Mouse (Mus musculus): ENCODE data around the gene Gm12248.
A peak's percentile ranks its signal among the peaks of the same experiment; 100 is the strongest.

Gene Gm12248

GRCm38 (mm10) chr11:58028981-58029380, 64.0 kb downstream of the Gm12248 start:
- no peak for DNase-seq

DNA sequence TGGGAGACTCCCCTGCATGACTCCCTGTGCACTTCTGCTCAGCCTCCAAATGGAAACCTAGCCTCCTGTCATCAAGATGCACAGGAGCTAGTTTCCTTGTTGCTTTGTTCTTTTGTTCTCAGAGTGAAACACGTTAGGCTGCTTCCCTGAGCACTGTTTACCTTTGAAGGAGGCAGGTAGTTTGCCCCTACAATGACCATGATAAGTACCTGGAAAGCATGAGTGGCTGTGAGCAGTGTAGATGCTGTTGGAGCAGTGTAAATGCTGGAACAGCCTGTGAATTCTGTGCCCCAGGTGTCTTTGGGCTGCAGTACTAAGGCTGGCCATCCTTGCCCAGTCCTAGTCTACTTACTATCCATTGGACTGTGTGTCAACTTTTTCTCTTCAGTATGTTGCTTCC, 66.1 kb downstream of the Gm12248 start:
- no peak for DNase-seq

GRCm38 (mm10) chr11:58026337-58026736, 66.6 kb downstream of the Gm12248 start:
- no peak for DNase-seq

DNA sequence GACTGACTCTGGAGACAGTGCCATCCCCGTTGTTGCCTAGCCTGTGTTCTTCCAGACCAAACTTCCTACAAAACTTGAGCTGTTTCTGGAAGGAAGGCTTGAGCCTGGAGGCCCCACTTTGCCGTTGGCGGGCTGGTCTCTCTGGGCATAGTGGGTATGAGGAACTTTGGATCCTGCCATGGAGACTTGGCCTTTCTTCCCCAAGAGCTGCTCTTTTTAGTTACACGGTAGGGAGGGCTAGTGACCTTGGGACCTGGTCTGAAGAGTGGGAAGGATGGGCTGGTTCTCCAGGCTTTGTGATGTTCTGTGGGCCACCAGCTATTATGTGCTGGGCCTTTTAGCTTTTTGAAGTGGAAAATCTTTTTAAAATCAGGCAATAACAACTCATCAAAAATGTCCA, 67.1 kb downstream of the Gm12248 start:
- DNase-seq = no peak

DNA sequence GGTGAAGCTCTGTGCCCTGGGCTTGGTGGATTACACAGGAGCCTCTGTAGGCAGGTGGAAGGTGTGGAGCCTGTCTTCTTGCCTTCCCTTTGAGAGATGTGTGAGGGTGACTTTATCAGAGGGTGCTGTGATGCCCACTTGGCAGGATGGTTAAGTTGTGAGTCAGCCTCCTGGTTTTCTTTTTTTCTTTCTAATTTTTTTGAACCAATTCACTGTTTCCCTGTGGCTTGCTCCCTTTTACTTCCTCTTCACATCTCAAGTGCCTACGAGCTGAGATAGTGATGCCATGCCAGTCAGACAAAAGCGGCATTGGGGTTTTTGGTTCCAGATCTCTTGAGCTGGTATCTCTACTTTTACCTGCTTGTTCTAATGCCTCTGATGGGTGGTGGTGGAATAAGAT, 68.3 kb downstream of the Gm12248 start:
- no peak for DNase-seq

DNA sequence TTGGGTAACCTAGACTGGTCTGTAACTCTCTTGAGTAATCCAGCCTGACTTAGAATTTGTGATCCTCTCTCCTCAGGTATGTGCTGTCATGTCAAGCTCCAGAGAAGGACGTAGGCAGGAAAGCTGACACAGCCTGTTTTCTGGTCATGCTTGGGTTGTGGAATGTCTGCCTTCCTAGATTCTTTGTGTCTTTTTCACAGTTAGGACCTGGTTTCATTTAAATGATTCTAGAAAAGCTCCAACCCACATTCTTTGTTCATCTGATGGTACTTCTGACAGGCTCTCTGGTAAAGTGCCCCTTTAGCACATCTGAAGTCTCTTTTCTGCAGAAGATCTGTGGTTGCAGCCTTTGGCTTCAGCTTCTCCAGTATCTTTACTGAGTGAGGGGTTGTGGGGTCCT, 68.7 kb downstream of the Gm12248 start:
- no peak for DNase-seq

- DNase-seq = no peak
Measured at GRCm38 (mm10) chr11:58021618-58022017, 71.3 kb downstream of the Gm12248 start.

DNA sequence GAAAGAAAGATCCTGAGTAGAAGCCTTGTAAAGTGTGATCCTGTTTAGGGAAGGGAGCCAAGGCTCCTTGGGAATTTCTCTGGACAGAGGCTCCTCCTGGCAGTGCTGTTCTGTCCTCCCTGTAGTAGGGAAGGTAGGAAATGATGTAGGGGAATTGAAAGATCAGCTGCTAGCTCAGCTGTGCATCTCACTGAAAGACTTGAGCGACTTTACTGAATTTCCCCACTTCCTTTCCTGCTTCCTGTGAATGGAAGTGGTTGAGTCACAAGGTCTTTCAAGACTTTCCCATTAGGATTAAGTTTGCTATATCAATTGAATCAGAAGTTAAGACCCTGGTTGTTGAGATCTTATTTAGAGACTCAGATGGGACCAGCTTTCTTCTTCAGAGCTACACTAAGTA, 71.8 kb downstream of the Gm12248 start:
- DNase-seq = no peak

- peak; percentile 22 for DNase-seq
Measured at GRCm38 (mm10) chr11:58018701-58019100, 74.2 kb downstream of the Gm12248 start.

DNA sequence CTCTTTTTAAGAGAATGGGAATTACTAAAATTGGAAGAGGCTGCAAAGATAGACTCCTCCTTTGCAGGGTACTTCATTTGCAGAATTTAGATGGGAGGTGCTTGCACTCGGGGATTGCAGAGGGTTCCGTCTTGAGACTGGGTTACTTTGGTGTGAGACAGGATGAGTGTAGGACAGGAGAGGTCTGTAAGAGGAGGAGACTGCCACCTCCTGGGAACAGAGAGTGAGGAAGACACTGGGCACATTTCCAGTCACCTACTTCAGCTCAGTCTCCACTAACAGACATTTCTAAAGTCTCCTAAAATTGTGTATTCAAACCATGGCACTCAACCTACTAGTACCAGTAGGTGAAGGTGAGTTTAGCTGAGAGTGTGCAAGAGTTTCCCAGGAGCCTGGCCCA, 74.6 kb downstream of the Gm12248 start:
- no peak for DNase-seq

DNA sequence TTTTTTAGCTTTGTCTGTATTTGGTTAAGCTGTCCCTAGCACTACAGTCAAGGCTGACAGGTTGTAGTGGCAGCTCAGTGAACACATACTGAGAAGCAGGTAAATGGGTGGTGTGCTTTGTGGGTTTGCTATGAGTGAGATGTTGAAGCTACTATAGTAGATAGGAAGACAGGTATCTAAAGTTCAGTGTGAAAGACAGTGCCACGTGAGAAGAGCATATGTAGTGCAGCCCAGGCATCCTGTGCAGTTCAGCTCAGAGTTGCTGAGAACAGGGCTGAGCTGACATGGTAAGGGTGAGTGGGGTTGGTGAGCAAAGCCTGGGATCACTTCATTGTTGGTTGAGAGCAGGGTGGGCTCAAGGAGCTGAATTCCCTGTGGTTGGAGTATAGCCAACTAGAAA, 75.5 kb downstream of the Gm12248 start:
- no peak for DNase-seq

GRCm38 (mm10) chr11:58016371-58016770, 76.6 kb downstream of the Gm12248 start:
- DNase-seq = no peak

GRCm38 (mm10) chr11:58015339-58015738, 77.6 kb downstream of the Gm12248 start:
- no peak for DNase-seq

- no peak for DNase-seq
Measured at GRCm38 (mm10) chr11:58014604-58015003, 78.3 kb downstream of the Gm12248 start.

Data from thymus, postnatal 25 days (tissue).